Mouse (Mus musculus): ENCODE measurements around the gene Socs3. TPM values are rescaled to one million over a fixed set of nuclear protein-coding genes. Genes with fewer than 3 reads are reported as not detected.
A peak's percentile ranks its signal among the peaks of the same experiment; 100 is the strongest.

The Socs3 gene
- polyA plus RNA-seq, 1 experiment from 2014 or later = 2.2 TPM

- Histone ChIP-seq H3K27ac (ENCODE audit: low read depth, low read length) (no peak overlapping the region), H3K4me1 (ENCODE audit: control insufficient read depth, insufficient read depth, low read length) (peaks cover 10% of the 10 kb centered on the region; the same call in 1 of the 2 replicates), H3K9ac (replicated peaks; ENCODE audit: low read depth, low read length) (no peak overlapping the region), H3K36me3 (ENCODE audit: control insufficient read depth, insufficient read depth, low read length) (no peaks in the 10 kb centered on the region), H3K27me3 (ENCODE audit: control insufficient read depth, insufficient read depth, low read length) (peaks cover 7% of the 10 kb centered on the region; the same call in 1 of the 2 replicates), H3K9me3 (ENCODE audit: control insufficient read depth, low read length) (no peaks in the 10 kb centered on the region), H3K4me3 (ENCODE audit: low read depth, low read length) (no peak overlapping the region), H3K4me2 (ENCODE audit: low read depth, low read length) (no peak overlapping the region)
- 35% methylated on average over 2 of the region's 2 CpGs for WGBS
- ATAC-seq (ENCODE audit: low read depth) = no peak
Observed at GRCm38 (mm10) chr11:117934168-117934567, 35.7 kb downstream of the Socs3 start.

DNA sequence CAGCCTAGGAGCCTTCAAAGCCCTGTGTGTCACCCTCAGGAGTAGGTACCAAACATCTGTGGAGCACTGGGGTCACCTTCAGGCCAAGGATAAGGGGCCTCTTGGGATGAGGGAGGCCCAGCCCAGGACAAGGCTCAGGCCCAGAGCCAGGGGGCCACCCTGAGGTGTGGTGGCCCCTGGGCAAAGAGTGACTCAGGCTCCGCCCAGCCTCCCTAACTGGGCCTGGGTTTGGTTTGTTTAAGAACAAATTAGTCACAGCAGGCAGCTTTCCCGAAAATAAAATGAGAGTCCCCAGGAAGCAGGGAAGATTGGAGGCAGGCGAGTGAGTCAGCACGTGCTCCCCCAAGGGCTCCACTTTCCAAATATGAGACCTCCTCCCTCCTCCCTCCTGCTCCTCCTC lies 37.7 kb downstream of the Socs3 start:
- H3K27ac ChIP-seq (ENCODE audit: low read depth, low read length) = no peak overlapping the region
- 37% methylated on average over 4 of the region's 4 CpGs for WGBS
- no peaks in the 10 kb centered on the region for H3K9me3 ChIP-seq (ENCODE audit: control insufficient read depth, low read length)
- no peak overlapping the region for H3K4me2 ChIP-seq (ENCODE audit: low read depth, low read length)
- H3K36me3 ChIP-seq (ENCODE audit: control insufficient read depth, insufficient read depth, low read length) = no peaks in the 10 kb centered on the region
- H3K27me3 ChIP-seq (ENCODE audit: control insufficient read depth, insufficient read depth, low read length) = peaks cover 7% of the 10 kb centered on the region; the same call in 1 of the 2 replicates
- H3K4me1 ChIP-seq (ENCODE audit: control insufficient read depth, insufficient read depth, low read length) = peaks cover 10% of the 10 kb centered on the region; the same call in 1 of the 2 replicates
- ATAC-seq (ENCODE audit: low read depth) = no peak
- H3K9ac ChIP-seq (replicated peaks; ENCODE audit: low read depth, low read length) = no peak overlapping the region
- H3K4me3 ChIP-seq (ENCODE audit: low read depth, low read length) = no peak overlapping the region

DNA sequence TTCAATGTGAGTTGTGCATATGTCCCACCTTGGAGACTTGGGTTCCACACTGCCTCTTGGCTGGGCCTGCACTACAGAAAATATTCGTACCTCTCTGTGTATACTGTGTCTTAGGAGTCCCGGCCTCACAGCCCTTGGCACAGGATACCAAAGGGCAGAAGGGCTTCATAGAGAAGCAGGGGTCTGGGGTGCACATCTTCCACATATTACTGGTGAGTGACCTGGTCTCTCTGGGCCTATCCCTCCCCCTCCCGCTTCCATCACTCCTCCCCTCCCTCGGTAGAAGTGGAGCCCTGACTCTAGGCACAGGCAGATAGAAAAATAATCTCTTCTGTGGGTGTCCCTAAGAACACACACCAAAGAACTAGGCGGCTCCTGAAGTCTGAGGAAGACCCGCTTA lies 38.3 kb downstream of the Socs3 start:
- Histone ChIP-seq H3K4me3 (ENCODE audit: low read depth, low read length) (no peak overlapping the region), H3K9me3 (ENCODE audit: control insufficient read depth, low read length) (no peaks in the 10 kb centered on the region), H3K27ac (ENCODE audit: low read depth, low read length) (no peak overlapping the region), H3K36me3 (ENCODE audit: control insufficient read depth, insufficient read depth, low read length) (no peaks in the 10 kb centered on the region), H3K9ac (replicated peaks; ENCODE audit: low read depth, low read length) (no peak overlapping the region), H3K4me2 (ENCODE audit: low read depth, low read length) (no peak overlapping the region), H3K4me1 (ENCODE audit: control insufficient read depth, insufficient read depth, low read length) (peaks cover 10% of the 10 kb centered on the region; the same call in 1 of the 2 replicates), H3K27me3 (ENCODE audit: control insufficient read depth, insufficient read depth, low read length) (peaks cover 7% of the 10 kb centered on the region; the same call in 1 of the 2 replicates)
- 57% methylated on average over 6 of the region's 6 CpGs for whole genome bisulfite sequencing
- ATAC-seq (ENCODE audit: low read depth) = no peak

GRCm38 (mm10) chr11:117930781-117931338 lies 39.0 kb downstream of the Socs3 start:
- peak; percentile 70; the same call in 1 of the 2 replicates for ATAC-seq (ENCODE audit: low read depth)
- Histone ChIP-seq H3K27ac (ENCODE audit: low read depth, low read length) (no peak overlapping the region), H3K4me2 (ENCODE audit: low read depth, low read length) (peak overlapping the region; percentile 82), H3K9me3 (ENCODE audit: control insufficient read depth, low read length) (no peaks in the 10 kb centered on the region), H3K9ac (replicated peaks; ENCODE audit: low read depth, low read length) (peak overlapping the region; percentile 53), H3K4me1 (ENCODE audit: control insufficient read depth, insufficient read depth, low read length) (peaks cover 7% of the 10 kb centered on the region; the same call in 1 of the 2 replicates), H3K36me3 (ENCODE audit: control insufficient read depth, insufficient read depth, low read length) (no peaks in the 10 kb centered on the region), H3K4me3 (ENCODE audit: low read depth, low read length) (peak overlapping the region; percentile 34), H3K27me3 (ENCODE audit: control insufficient read depth, insufficient read depth, low read length) (peaks cover 7% of the 10 kb centered on the region; the same call in 1 of the 2 replicates)
- under 1% methylated on average over 41 of the region's 48 CpGs for WGBS

DNA sequence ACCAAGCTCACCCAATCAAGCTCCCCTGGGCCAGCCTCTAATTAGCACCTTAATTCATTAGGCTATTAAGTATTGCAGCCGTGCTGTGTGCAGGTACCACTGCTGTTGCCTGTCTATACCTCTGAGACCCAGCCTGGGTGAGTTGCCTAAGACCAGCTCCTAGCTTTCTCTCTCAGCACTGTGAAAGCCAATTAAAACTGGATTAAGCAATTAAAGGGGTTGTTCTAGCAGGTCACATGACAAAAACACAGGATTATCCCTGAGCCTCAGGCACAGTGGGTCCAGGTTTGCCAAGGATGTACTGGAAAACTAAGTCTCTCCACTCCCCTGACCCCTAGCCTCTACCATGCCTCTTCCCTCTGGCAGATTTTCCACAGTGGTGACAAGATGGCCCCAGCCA lies 44.3 kb downstream of the Socs3 start:
- no peak for ATAC-seq (ENCODE audit: low read depth)

GRCm38 (mm10) chr11:117924466-117924865 lies 45.4 kb downstream of the Socs3 start:
- H3K9ac ChIP-seq (replicated peaks; ENCODE audit: low read depth, low read length) = no peak overlapping the region
- no peak overlapping the region for H3K4me3 ChIP-seq (ENCODE audit: low read depth, low read length)
- no peaks in the 10 kb centered on the region for H3K4me1 ChIP-seq (ENCODE audit: control insufficient read depth, insufficient read depth, low read length)
- H3K36me3 ChIP-seq (ENCODE audit: control insufficient read depth, insufficient read depth, low read length) = no peaks in the 10 kb centered on the region
- H3K9me3 ChIP-seq (ENCODE audit: control insufficient read depth, low read length) = no peaks in the 10 kb centered on the region
- ATAC-seq (ENCODE audit: low read depth) = no peak
- no peaks in the 10 kb centered on the region for H3K27me3 ChIP-seq (ENCODE audit: control insufficient read depth, insufficient read depth, low read length)
- WGBS = 83% methylated on average over 6 of the region's 6 CpGs
- H3K4me2 ChIP-seq (ENCODE audit: low read depth, low read length) = no peak overlapping the region
- no peak overlapping the region for H3K27ac ChIP-seq (ENCODE audit: low read depth, low read length)

More for the DNA sequence above, 44.3 kb downstream of the Socs3 start:
- Histone ChIP-seq H3K27ac (ENCODE audit: low read depth, low read length) (no peak overlapping the region), H3K27me3 (ENCODE audit: control insufficient read depth, insufficient read depth, low read length) (no peaks in the 10 kb centered on the region), H3K36me3 (ENCODE audit: control insufficient read depth, insufficient read depth, low read length) (no peaks in the 10 kb centered on the region), H3K9me3 (ENCODE audit: control insufficient read depth, low read length) (no peaks in the 10 kb centered on the region), H3K4me1 (ENCODE audit: control insufficient read depth, insufficient read depth, low read length) (peaks cover under 1% of the 10 kb centered on the region; the same call in 1 of the 2 replicates), H3K4me2 (ENCODE audit: low read depth, low read length) (no peak overlapping the region), H3K9ac (replicated peaks; ENCODE audit: low read depth, low read length) (no peak overlapping the region), H3K4me3 (ENCODE audit: low read depth, low read length) (no peak overlapping the region)
- 42% methylated on average over 1 of the region's 1 CpGs for WGBS

DNA sequence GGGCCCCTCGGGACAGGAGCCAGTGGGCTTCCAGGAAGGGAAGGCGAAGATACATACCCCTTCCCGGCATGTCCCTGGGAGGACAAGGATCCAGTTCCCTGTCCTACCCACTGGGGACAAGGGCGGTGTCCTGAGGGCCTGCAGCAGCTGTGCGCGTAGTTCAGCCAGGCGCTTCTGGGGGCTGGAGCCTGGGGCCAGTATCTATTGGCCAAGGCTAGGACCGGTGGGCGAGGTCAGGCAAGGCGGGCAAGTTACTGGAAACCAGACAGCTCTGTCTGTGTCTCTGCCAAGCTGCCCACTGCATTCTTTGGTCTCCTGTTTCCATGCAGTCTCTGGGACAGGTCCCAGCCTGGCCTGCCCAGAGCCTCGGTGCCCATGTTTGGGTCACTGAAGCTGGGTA lies 46.6 kb downstream of the Socs3 start:
- Histone ChIP-seq H3K4me3 (ENCODE audit: low read depth, low read length) (no peak overlapping the region), H3K27ac (ENCODE audit: low read depth, low read length) (no peak overlapping the region), H3K9ac (replicated peaks; ENCODE audit: low read depth, low read length) (no peak overlapping the region), H3K36me3 (ENCODE audit: control insufficient read depth, insufficient read depth, low read length) (no peaks in the 10 kb centered on the region), H3K4me2 (ENCODE audit: low read depth, low read length) (no peak overlapping the region), H3K9me3 (ENCODE audit: control insufficient read depth, low read length) (no peaks in the 10 kb centered on the region), H3K4me1 (ENCODE audit: control insufficient read depth, insufficient read depth, low read length) (no peaks in the 10 kb centered on the region), H3K27me3 (ENCODE audit: control insufficient read depth, insufficient read depth, low read length) (no peaks in the 10 kb centered on the region)
- WGBS = 85% methylated on average over 11 of the region's 11 CpGs
- no peak for ATAC-seq (ENCODE audit: low read depth)

GRCm38 (mm10) chr11:117919211-117919610 lies 50.6 kb downstream of the Socs3 start:
- ATAC-seq (ENCODE audit: low read depth) = no peak
- Histone ChIP-seq H3K4me3 (ENCODE audit: low read depth, low read length) (no peak overlapping the region), H3K4me2 (ENCODE audit: low read depth, low read length) (no peak overlapping the region), H3K4me1 (ENCODE audit: control insufficient read depth, insufficient read depth, low read length) (no peaks in the 10 kb centered on the region), H3K36me3 (ENCODE audit: control insufficient read depth, insufficient read depth, low read length) (no peaks in the 10 kb centered on the region), H3K27ac (ENCODE audit: low read depth, low read length) (no peak overlapping the region), H3K9me3 (ENCODE audit: control insufficient read depth, low read length) (no peaks in the 10 kb centered on the region), H3K9ac (replicated peaks; ENCODE audit: low read depth, low read length) (no peak overlapping the region), H3K27me3 (ENCODE audit: control insufficient read depth, insufficient read depth, low read length) (no peaks in the 10 kb centered on the region; the same call in 1 of the 2 replicates)
- 26% methylated on average over 5 of the region's 5 CpGs for WGBS

DNA sequence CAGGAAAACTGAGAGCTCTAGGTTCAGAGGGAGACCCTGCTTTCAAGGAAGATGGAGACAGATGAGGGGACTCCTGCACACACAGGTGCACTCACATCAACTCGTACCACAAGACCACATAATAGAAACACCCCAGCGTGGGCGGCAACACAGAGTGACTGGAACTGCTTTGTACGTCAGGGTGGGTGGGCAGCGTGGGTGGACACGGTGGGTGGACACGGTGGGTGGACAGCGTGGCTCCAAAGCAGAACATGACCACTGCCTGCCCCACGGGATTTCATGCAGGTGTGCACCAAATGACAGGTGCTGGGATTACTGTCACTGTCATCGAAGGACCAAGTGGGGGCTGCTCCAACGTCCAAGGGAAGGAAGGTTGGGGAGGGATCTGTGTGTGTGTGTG lies 51.3 kb downstream of the Socs3 start:
- Histone ChIP-seq H3K27me3 (ENCODE audit: control insufficient read depth, insufficient read depth, low read length) (no peaks in the 10 kb centered on the region; the same call in 1 of the 2 replicates), H3K4me2 (ENCODE audit: low read depth, low read length) (no peak overlapping the region), H3K4me3 (ENCODE audit: low read depth, low read length) (no peak overlapping the region), H3K9ac (replicated peaks; ENCODE audit: low read depth, low read length) (no peak overlapping the region), H3K4me1 (ENCODE audit: control insufficient read depth, insufficient read depth, low read length) (no peaks in the 10 kb centered on the region), H3K9me3 (ENCODE audit: control insufficient read depth, low read length) (no peaks in the 10 kb centered on the region), H3K27ac (ENCODE audit: low read depth, low read length) (no peak overlapping the region), H3K36me3 (ENCODE audit: control insufficient read depth, insufficient read depth, low read length) (no peaks in the 10 kb centered on the region)
- ATAC-seq (ENCODE audit: low read depth) = no peak
- 81% methylated on average over 11 of the region's 11 CpGs for WGBS
